Mouse (Mus musculus): ENCODE measurements around the gene Hibch.
"Not testable (repeated sequence)": the region's sequence is repeated elsewhere in the genome, so short reads cannot be mapped to it uniquely, and the experiment has no call there.

The Hibch gene

GRCm38 (mm10) chr1:52867876-52868275 lies 23.1 kb downstream of the Hibch start:
- no peak for DNase-seq (ENCODE audit: extremely low read depth, low read depth)

- DNase-seq (ENCODE audit: extremely low read depth, low read depth), result no peak
Observed at GRCm38 (mm10) chr1:52884208-52884607, 39.5 kb downstream of the Hibch start.

GRCm38 (mm10) chr1:52909783-52910182 lies 65.1 kb downstream of the Hibch start:
- DNase-seq (ENCODE audit: extremely low read depth, low read depth), result peak; percentile 23

- no peak for DNase-seq (ENCODE audit: extremely low read depth, low read depth)
Observed at GRCm38 (mm10) chr1:52916655-52917054, 71.9 kb downstream of the Hibch start.

GRCm38 (mm10) chr1:52918897-52919296 lies 74.2 kb downstream of the Hibch start:
- not testable (repeated sequence) for DNase-seq (ENCODE audit: extremely low read depth, low read depth)

GRCm38 (mm10) chr1:52924482-52924881 lies 79.8 kb downstream of the Hibch start:
- not testable (repeated sequence) for DNase-seq (ENCODE audit: extremely low read depth, low read depth)

GRCm38 (mm10) chr1:52934494-52934893 lies 89.8 kb downstream of the Hibch start:
- no peak for DNase-seq (ENCODE audit: extremely low read depth, low read depth)

- no peak for DNase-seq (ENCODE audit: extremely low read depth, low read depth)
Observed at GRCm38 (mm10) chr1:52939021-52939420, 94.3 kb downstream of the Hibch start.

GRCm38 (mm10) chr1:52947895-52948294 lies 103.2 kb downstream of the Hibch start:
- DNase-seq (ENCODE audit: extremely low read depth, low read depth), result no peak

- peak; percentile 15 for DNase-seq (ENCODE audit: extremely low read depth, low read depth)
Observed at GRCm38 (mm10) chr1:52951146-52951868, 106.6 kb downstream of the Hibch start.

- DNase-seq (ENCODE audit: extremely low read depth, low read depth), result no peak
Observed at GRCm38 (mm10) chr1:52952143-52952542, 107.4 kb downstream of the Hibch start.

GRCm38 (mm10) chr1:52952551-52953397 lies 108.0 kb downstream of the Hibch start:
- DNase-seq (ENCODE audit: extremely low read depth, low read depth), result no peak

- DNase-seq (ENCODE audit: extremely low read depth, low read depth), result no peak
Observed at GRCm38 (mm10) chr1:52953548-52953947, 108.8 kb downstream of the Hibch start.

GRCm38 (mm10) chr1:52954456-52954855 lies 109.7 kb downstream of the Hibch start:
- DNase-seq (ENCODE audit: extremely low read depth, low read depth), result no peak

- DNase-seq (ENCODE audit: extremely low read depth, low read depth), result peak; percentile 26
Observed at GRCm38 (mm10) chr1:52955102-52955501, 110.4 kb downstream of the Hibch start.

GRCm38 (mm10) chr1:52956746-52957145 lies 112.0 kb downstream of the Hibch start:
- DNase-seq (ENCODE audit: extremely low read depth, low read depth), result no peak

GRCm38 (mm10) chr1:52960191-52960590 lies 115.5 kb downstream of the Hibch start:
- DNase-seq (ENCODE audit: extremely low read depth, low read depth), result no peak

- no peak for DNase-seq (ENCODE audit: extremely low read depth, low read depth)
Observed at GRCm38 (mm10) chr1:52963097-52963496, 118.4 kb downstream of the Hibch start.

GRCm38 (mm10) chr1:52964581-52964980 lies 119.9 kb downstream of the Hibch start:
- no peak for DNase-seq (ENCODE audit: extremely low read depth, low read depth)

Data from MEL-GATA-1-ER (cell line).